Mouse (Mus musculus): ENCODE data around the gene Nrarp.

DNA sequence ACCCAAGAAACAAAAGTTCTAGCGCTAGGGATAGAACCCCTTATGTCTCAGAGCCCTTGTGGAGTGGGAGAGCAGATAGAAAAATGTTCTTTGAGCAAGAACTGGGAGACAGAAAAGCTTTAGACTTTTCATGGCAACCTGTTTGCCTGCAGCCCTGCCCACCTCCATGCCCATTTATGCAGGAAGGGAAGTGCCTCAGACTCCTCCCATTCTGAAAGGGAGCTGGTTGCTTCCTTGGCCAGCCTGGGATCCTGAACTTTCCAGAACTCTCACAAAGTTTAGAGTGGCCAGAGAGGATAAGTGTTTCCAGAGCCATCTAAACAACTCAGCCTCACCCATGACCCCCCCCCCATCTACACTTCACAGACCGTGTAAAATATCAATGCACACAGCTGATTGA, 16.6 kb downstream of the Nrarp start:
- TF ChIP-seq CTCF (IDR thresholded peaks at IDR 0.05; ENCODE audit: extremely low read depth, insufficient read length, insufficient replicate concordance, low read depth, low read length) (no peak), POLR2A (IDR thresholded peaks at IDR 0.05; ENCODE audit: low read depth, low read length) (no peak)

Measured in small intestine, adult 2 months (tissue).